Mouse (Mus musculus) E14TG2a.4 (cell line): ENCODE results near the gene Kbtbd2.

Source experiments
- CTCF ChIP-seq: conservative IDR thresholded peaks from 2 replicates; pipeline ENCODE4 v1.5.1; 2014; ENCODE audit warnings: low read length
- POU5F1 ChIP-seq: IDR thresholded peaks from 2 replicates; pipeline ENCODE4 v1.6.1; 2014; ENCODE audit warnings: low read length, borderline replicate concordance

- no peak for TF ChIP-seq CTCF
- TF ChIP-seq POU5F1, result no peak
These were observed 1.4 kb downstream of the Kbtbd2 start for GRCm38 (mm10) chr6:56796232-56796631.
